Mouse (Mus musculus) CH12F3 (cell line): Measurements from ENCODE around the gene Jagn1.

Source experiments
- in situ Hi-C: fragments of 300-500 bp; cut with MboI; formaldehyde crosslinking; loops from 2 replicates; pipeline ENCODE4 v1.14.3; 2020; ENCODE audit warnings: low sequenced_read_pairs

The Jagn1 gene

GRCm38 (mm10) chr6:113472061-113472460 lies 29.7 kb downstream of the Jagn1 start:
- in situ Hi-C loops: no loop called here

GRCm38 (mm10) chr6:113473246-113473645 lies 30.9 kb downstream of the Jagn1 start:
- in situ Hi-C loops: no loop called here

GRCm38 (mm10) chr6:113473715-113474114 lies 31.3 kb downstream of the Jagn1 start:
- in situ Hi-C loops: no loop called here

GRCm38 (mm10) chr6:113477353-113477752 lies 35.0 kb downstream of the Jagn1 start:
- in situ Hi-C loops: no loop called here

GRCm38 (mm10) chr6:113478906-113479305 lies 36.5 kb downstream of the Jagn1 start:
- in situ Hi-C loops: no loop called here

- in situ Hi-C loops: no loop called here
These were observed 38.4 kb downstream of the Jagn1 start for GRCm38 (mm10) chr6:113480555-113481373.

- in situ Hi-C loops: no loop called here
These were observed 40.2 kb downstream of the Jagn1 start for GRCm38 (mm10) chr6:113482477-113483099.

- in situ Hi-C loops: no loop called here
These were observed 40.8 kb downstream of the Jagn1 start, which contains the start of gene Creld1 for GRCm38 (mm10) chr6:113483100-113483615. Gene Creld1 (plus strand): TSS chr6:113483297.

GRCm38 (mm10) chr6:113483729-113484128 lies 41.4 kb downstream of the Jagn1 start:
- in situ Hi-C loops: no loop called here

- in situ Hi-C loops: no loop called here
These were observed 44.8 kb downstream of the Jagn1 start for GRCm38 (mm10) chr6:113487125-113487576.

GRCm38 (mm10) chr6:113489410-113489809 lies 47.0 kb downstream of the Jagn1 start:
- in situ Hi-C loops: no loop called here

GRCm38 (mm10) chr6:113492101-113492864 lies 49.9 kb downstream of the Jagn1 start:
- in situ Hi-C loops: no loop called here

- in situ Hi-C loops: no loop called here
These were observed 52.0 kb downstream of the Jagn1 start for GRCm38 (mm10) chr6:113494258-113494788.

- in situ Hi-C loops: no loop called here
These were observed 52.8 kb downstream of the Jagn1 start for GRCm38 (mm10) chr6:113495071-113495675.
